Mouse (Mus musculus) ES-CJ7 (cell line): ENCODE measurements around the gene Slit1.

Experiments
- DNase-seq: peaks from one replicate; pipeline ENCODE4 v3.0.0; 2011; ENCODE audit warnings: low read depth, low spot score

The Slit1 gene

DNA sequence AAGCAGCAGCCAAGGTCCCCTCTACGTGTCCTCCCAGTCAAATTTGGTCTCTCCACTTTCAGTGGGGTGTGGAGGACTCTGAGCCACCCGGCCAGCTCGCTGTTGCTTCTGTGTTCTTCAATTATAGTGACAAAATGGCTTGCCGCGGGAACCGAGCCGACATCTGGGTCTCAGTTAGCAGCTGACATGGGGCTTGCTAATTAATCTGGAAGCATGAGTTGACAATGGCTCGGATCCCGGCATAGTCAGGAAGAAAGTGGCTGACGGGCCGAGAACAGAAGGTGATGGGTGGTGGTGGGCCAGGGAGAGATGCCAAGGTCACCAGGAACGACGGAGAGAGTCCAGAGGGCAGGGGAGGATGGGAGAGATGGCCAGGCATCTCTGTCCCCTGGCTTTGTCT is 55.2 kb downstream of the Slit1 start:
- DNase-seq, result no peak

DNA sequence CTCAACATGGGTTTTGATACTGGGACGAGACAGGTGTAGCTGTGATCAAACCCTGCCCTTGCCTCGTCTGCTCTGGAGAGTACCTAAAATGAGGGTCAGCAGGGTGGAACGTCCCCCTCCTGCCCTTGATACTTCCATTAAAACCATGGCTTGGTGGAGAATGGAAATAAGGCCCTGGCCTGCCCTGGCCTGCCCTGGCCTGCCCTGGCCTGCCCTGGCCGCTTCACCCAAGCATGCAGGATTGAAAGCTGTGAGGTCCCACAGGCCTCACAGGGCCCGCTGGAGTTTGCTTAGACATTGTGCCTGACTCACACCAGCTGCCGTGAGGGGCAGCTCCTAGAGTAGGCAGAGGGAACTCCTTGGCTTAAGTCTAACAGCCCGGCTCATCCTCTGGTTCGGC is 55.6 kb downstream of the Slit1 start:
- DNase-seq, result no peak

- peak; percentile 68 for DNase-seq
These were observed 57.3 kb downstream of the Slit1 start for GRCm38 (mm10) chr19:41686194-41686593.

- DNase-seq, result no peak
These were observed 57.9 kb downstream of the Slit1 start for GRCm38 (mm10) chr19:41685453-41686086.

GRCm38 (mm10) chr19:41684874-41685273 is 58.6 kb downstream of the Slit1 start:
- no peak for DNase-seq

DNA sequence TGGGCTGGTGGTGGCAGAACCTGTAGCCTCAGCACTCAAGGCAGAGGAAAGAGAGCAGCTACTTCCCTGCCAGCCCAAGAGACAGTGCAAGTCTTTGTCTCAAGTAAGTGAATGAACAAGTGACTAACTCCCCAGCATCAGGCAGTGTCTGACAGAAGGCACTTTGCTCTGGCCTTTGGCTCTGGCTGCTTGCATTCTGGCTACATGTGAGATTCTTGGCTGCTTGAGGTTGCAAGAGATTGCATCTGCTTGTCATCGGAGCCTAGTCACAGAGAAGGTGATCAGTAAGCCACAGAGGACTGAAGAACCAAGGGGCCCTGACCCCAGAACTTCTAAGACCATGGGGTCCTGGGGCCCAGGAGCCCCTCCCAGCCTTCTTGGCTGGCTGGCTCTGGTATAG is 59.5 kb downstream of the Slit1 start:
- DNase-seq, result no peak

- peak; percentile 60 for DNase-seq
These were observed 63.2 kb downstream of the Slit1 start for GRCm38 (mm10) chr19:41680267-41680666.

DNA sequence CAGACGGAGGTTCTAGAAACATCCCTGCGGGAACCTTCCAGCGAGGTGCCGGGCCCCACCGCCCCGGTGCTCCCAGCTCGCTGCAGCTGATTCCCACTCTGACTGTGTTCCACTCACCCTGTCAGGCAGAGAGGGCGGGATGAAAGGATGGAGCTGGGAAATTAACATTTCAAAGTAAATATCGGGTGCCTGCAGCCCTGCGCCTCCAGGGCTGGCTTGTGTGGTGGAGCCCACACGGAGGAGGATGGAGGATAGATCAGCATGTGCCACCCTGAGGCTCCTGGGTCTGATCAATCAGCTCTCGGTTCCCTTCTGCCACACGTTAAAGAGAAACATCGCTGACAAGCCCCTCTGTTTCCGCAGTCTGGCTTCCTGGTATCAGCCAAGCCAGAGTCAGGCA is 64.4 kb downstream of the Slit1 start:
- DNase-seq, result no peak

- DNase-seq, result no peak
These were observed 65.9 kb downstream of the Slit1 start for GRCm38 (mm10) chr19:41677575-41677974.

- no peak for DNase-seq
These were observed 67.9 kb downstream of the Slit1 start for GRCm38 (mm10) chr19:41675583-41675982.

DNA sequence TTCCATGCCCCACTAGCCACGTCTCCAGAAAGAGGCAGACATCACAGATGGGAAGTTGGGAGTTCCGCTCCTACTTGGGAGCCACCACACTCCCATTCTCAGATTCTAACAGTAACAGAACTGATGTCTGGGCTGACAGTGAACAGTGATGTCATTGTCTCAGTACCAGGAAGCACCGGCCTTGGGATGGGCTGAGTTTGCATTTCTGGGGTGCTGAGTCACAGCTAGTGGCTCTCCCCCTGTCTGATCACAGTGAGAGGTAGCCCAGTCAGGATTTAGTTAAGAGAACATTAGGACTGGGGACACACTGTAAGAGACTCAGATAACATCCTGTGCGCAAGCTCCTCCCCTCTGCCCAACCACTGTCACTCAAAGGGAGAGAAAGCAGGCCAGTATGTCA is 69.1 kb downstream of the Slit1 start:
- DNase-seq, result no peak

DNA sequence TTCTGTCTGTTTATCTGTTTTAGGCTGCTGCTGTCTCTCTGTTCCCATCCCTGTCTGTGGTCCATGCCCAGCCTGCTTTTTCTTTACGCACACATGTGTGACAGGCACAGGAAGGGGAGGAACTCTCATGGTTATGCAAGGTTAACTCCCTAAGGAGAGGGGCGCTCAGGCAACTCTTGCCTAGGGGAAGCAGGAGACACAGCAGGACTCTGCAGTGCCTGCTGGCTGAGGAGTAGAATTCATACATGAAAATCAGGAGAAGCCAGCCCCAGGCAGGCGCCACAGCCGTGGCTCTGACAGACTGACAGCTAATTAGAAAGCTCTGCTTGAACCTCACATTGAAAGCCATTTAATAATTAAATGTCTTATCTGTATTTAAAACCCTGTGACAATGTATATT is 70.6 kb downstream of the Slit1 start:
- DNase-seq, result no peak

GRCm38 (mm10) chr19:41670931-41671330 is 72.5 kb downstream of the Slit1 start:
- no peak for DNase-seq

DNA sequence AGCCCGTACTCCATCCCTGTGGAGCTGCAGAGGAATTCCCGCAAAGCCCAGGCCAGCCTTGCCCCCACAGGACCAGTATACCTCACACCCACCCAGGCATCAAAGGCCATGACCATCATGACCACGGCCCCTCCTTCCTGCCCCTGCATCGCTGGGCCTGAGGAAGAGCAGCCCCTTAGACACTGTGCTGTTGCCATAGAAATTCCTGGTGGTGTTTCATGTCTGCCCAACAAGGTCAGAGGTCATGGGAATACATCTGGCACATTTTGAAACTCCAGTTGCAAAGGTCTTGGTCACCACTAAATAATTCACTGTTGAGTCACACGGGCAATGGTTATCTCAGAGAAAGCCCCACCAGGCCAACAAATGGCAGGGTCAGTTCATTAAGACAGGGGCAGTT is 73.0 kb downstream of the Slit1 start:
- DNase-seq, result no peak

- no peak for DNase-seq
These were observed 73.6 kb downstream of the Slit1 start for GRCm38 (mm10) chr19:41669747-41670342.

- DNase-seq, result no peak
These were observed 75.9 kb downstream of the Slit1 start for GRCm38 (mm10) chr19:41667591-41667990.

DNA sequence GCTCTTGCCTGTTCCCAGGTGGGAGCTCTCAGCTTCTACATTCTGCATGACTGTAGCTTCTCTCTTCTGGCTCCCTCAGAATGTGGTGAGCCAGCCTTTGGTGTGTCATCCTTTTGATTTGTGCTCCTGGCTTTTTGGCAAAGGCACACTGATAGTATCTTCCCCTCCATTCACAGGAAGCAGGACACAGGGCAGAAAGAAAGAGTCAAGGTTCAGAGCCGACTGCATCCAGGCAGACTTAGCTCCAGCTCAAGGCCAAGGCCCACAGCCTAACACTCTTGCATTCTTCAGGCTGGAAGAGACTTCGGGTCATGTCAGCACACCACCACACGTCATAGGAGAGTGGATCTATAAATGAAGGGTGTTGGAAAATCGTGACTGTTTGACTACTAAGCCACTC is 77.5 kb downstream of the Slit1 start:
- DNase-seq, result no peak

GRCm38 (mm10) chr19:41663506-41664242 is 79.8 kb downstream of the Slit1 start:
- peak; percentile 65 for DNase-seq

- no peak for DNase-seq
These were observed 82.0 kb downstream of the Slit1 start for GRCm38 (mm10) chr19:41661466-41661865.

DNA sequence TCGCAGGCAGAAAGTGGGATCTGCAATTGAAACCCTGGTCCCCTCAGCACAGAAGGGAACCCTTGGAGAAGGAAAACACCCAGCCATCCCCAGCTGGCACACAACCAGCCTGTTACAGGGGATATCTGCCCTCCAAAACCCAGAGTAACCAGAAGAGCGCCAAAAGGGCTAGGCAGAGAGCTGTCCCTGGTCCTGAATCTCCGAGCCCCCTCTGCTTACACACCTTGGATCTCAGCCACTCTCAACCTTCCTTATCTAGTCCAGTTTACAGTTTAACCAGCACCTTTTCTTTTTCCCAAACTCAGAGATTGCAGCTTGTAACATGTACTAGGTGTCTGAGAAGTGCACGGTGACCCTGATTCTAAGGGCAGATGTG is 82.5 kb downstream of the Slit1 start:
- peak; percentile 71 for DNase-seq

- DNase-seq, result no peak
These were observed 83.0 kb downstream of the Slit1 start for GRCm38 (mm10) chr19:41660294-41660998.

GRCm38 (mm10) chr19:41657446-41657845 is 86.0 kb downstream of the Slit1 start:
- no peak for DNase-seq
